ENCODE assay signal across 24 mouse cellular contexts in genomic region chr6:35403341-35403910, GRCm38 (mm10).
DNase-seq lines count a peak whose midpoint lies in the region; ATAC-seq and TF ChIP-seq lines count a peak whose summit lies in the region.
"Had no signal": no experiment of that assay in that cellular context is flagged by ENCODE, and none has a peak within 500 bp of the region (broad histone marks: within the 10 kb centered on the region; RNA-seq: fewer than 3 reads in every experiment).

No protein-coding gene starts in this region.

- H3K4me3 ChIP-seq in heart, embryonic 12.5 days, result no peak overlapping the region
- no peak overlapping the region for H3K4me3 ChIP-seq in heart, postnatal 0 days (ENCODE audit: low read depth, low read length)
- H3K4me3 ChIP-seq: forebrain, embryonic 10.5 days; forebrain, embryonic 13.5 days had no signal

- ATAC-seq in heart, embryonic 12.5 days (ENCODE audit: insufficient number of reproducible peaks, low FRiP score), result no peak
- ATAC-seq in heart, postnatal 0 days (ENCODE audit: insufficient read depth, low read depth), result 0 out of 2 replicates have a peak, but pooled peaks have one; percentile 17
- ATAC-seq: forebrain, embryonic 13.5 days; forebrain, embryonic 16.5 days; intestine, postnatal 0 days; Patski had no signal

- no peak for TF ChIP-seq CTCF in heart, postnatal 0 days (IDR thresholded peaks at IDR 0.05; ENCODE audit: low read depth)

- WGBS in heart, embryonic 12.5 days, result 60% methylated on average over 5 of the region's 5 CpGs
- 46% methylated on average over 5 of the region's 5 CpGs for WGBS in heart, postnatal 0 days

- peaks cover 17% of the 10 kb centered on the region for H3K4me1 ChIP-seq in heart, embryonic 12.5 days (replicated peaks)
- peaks cover 20% of the 10 kb centered on the region for H3K4me1 ChIP-seq in heart, postnatal 0 days (ENCODE audit: control insufficient read depth, insufficient read depth)
- H3K4me1 ChIP-seq: forebrain, embryonic 13.5 days had no signal

- H3K9ac ChIP-seq in heart, embryonic 12.5 days, result no peak overlapping the region
- H3K9ac ChIP-seq in heart, postnatal 0 days (replicated peaks; ENCODE audit: low read depth, low read length), result no peak overlapping the region
- H3K9ac ChIP-seq: forebrain, embryonic 13.5 days; hindbrain, embryonic 14.5 days had no signal

- no peak overlapping the region for H3K27ac ChIP-seq in heart, embryonic 12.5 days (ENCODE audit: poor library complexity, severe bottlenecking)
- H3K27ac ChIP-seq in heart, postnatal 0 days (ENCODE audit: low read depth), result peak overlapping the region; percentile 35; the same call in 1 of the 2 replicates
- H3K27ac ChIP-seq: forebrain, embryonic 10.5 days; forebrain, embryonic 13.5 days; hindbrain, embryonic 14.5 days had no signal

- no peak for TF ChIP-seq EP300 in heart, postnatal 0 days (IDR thresholded peaks at IDR 0.05; ENCODE audit: low read depth)

- intact Hi-C loops in heart, postnatal 25 days (cut with DNase I), result no loop called here

- H3K9me3 ChIP-seq in heart, embryonic 12.5 days (replicated peaks), result no peaks in the 10 kb centered on the region
- H3K9me3 ChIP-seq in heart, postnatal 0 days (replicated peaks; ENCODE audit: control insufficient read depth, low read length), result no peaks in the 10 kb centered on the region
- H3K9me3 ChIP-seq: forebrain, embryonic 10.5 days; G1E had no signal

- H3K36me3 ChIP-seq in heart, embryonic 12.5 days, result no peaks in the 10 kb centered on the region
- H3K36me3 ChIP-seq in heart, postnatal 0 days (replicated peaks; ENCODE audit: control insufficient read depth, insufficient read depth, low read length), result no peaks in the 10 kb centered on the region
- H3K36me3 ChIP-seq: forebrain, embryonic 10.5 days; G1E had no signal

- H3K4me2 ChIP-seq in heart, embryonic 12.5 days, result no peak overlapping the region
- no peak overlapping the region for H3K4me2 ChIP-seq in heart, postnatal 0 days (ENCODE audit: low read depth, low read length)
- H3K4me2 ChIP-seq: forebrain, embryonic 13.5 days; hindbrain, embryonic 14.5 days had no signal

- no peaks in the 10 kb centered on the region for H3K27me3 ChIP-seq in heart, embryonic 12.5 days (replicated peaks)
- H3K27me3 ChIP-seq in heart, postnatal 0 days (ENCODE audit: control insufficient read depth, insufficient read depth, low read length), result no peaks in the 10 kb centered on the region
- H3K27me3 ChIP-seq: CH12.LX; forebrain, embryonic 13.5 days; Patski had no signal

- peak; percentile 54 to 66 for DNase-seq in cerebellum, postnatal 10 days
- DNase-seq in cerebellum, adult 18-20 months, result no peak
- DNase-seq in heart, adult 18-20 months, result peak; percentile 13 to 15
- DNase-seq in heart, postnatal 0 days (ENCODE audit: low spot score), result no peak
- no peak for DNase-seq in heart, postnatal 25 days (ENCODE audit: low spot score)
- DNase-seq in heart, postnatal 4 days, result peak; percentile 18
- DNase-seq: adrenal gland, postnatal 10 days; adrenal gland, postnatal 36 days; B cell, adult 2 months; cerebellum, adult 11 months; cerebellum, adult 9-10 months; cerebellum, postnatal 36 days; gastrocnemius, postnatal 10 days; gastrocnemius, postnatal 36 days; kidney, adult 2 months had no signal

Comparison
In these comparisons a context has a peak if more than half of its experiments do, and no peak if none do; other contexts are left out.
1. DNase-seq: peak in cerebellum, postnatal 10 days (2 of 2), heart, adult 18-20 months (2 of 2) and heart, postnatal 4 days (single experiment); none in cerebellum, adult 18-20 months (0 of 2), heart, postnatal 0 days (single experiment) and heart, postnatal 25 days (single experiment).